Mouse (Mus musculus) layer of hippocampus, postnatal 14 days (tissue): ENCODE measurements around the gene Tbx6. TPM values are rescaled to one million over a fixed set of nuclear protein-coding genes. Genes with fewer than 3 reads are reported as not detected.
A peak's percentile ranks its signal among the peaks of the same experiment; 100 is the strongest.

Source experiments
- DNase-seq, 2 experiments: peaks; one replicate each; pipeline ENCODE4 v3.0.0; 2021 to 2022; ENCODE audit warnings: low spot score in 2 of 2, mixed read lengths in 1 of 2
- total RNA-seq, 2 experiments: library from RNA; stranded (reverse); gene quantifications; 2 replicates each; pipeline ENCODE4 v1.2.3; 2021

Gene Tbx6
- total RNA-seq, 2 experiments from 2014 or later, result 0.53 to 0.57 TPM

- no peak for DNase-seq
Observed at GRCm38 (mm10) chr7:126809723-126810369, 28.6 kb downstream of the Tbx6 start.

- no peak for DNase-seq
Observed at GRCm38 (mm10) chr7:126815726-126816222, 34.5 kb downstream of the Tbx6 start.

- no peak for DNase-seq
Observed at GRCm38 (mm10) chr7:126816494-126816893, 35.2 kb downstream of the Tbx6 start.

DNA sequence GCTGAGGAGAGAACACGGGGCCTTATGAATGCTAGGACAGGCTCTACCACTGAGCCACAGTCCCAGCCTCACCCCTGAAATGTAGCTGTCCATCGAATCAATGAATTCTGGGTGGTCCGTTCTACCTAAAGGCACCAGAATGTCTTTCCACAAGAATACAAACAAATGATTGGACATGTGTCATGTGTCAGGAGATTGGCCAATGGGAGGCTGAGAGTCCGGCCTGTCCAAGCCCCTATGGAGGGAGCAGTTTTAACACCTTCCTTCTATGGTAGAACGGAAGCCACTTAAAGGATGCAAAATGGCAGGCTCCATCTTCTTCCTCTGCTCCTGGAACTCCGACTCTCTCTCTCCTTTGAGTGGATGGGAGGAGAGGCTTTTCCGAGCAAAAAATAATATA is 36.3 kb downstream of the Tbx6 start:
- DNase-seq, result no peak

- no peak for DNase-seq
Observed at GRCm38 (mm10) chr7:126818818-126819217, 37.5 kb downstream of the Tbx6 start.

GRCm38 (mm10) chr7:126821835-126822511 is 40.7 kb downstream of the Tbx6 start:
- DNase-seq, result peak; percentile 80

- no peak for DNase-seq
Observed at GRCm38 (mm10) chr7:126822741-126823140, 41.5 kb downstream of the Tbx6 start.

DNA sequence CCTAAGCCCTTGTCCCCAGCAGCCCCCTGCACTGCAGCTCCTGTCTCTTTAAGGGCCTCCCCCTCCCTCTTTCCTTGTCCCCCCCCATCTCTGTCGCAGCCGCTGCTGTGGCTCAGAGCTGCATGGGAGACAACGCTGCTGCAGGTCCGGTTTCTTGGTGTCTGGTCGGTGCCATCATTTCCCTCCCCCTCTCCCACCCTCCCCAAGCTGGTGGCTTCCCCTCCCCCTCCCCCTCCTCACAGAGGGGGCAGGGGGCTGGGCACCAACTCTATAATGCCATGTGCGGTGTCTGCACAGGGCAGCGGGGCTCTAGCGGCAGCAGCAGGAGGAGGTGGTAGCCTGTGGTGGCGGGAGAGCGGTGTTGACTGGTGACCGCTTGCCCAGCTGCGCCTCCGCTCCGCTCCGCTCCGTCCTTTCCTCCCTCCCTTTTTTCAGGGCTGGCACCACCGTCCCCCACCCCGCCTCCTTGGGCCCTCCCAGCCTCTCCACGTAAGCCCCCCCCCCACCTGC is 42.0 kb downstream of the Tbx6 start:
- no peak for DNase-seq

GRCm38 (mm10) chr7:126823940-126824339 is 42.7 kb downstream of the Tbx6 start:
- no peak for DNase-seq

DNA sequence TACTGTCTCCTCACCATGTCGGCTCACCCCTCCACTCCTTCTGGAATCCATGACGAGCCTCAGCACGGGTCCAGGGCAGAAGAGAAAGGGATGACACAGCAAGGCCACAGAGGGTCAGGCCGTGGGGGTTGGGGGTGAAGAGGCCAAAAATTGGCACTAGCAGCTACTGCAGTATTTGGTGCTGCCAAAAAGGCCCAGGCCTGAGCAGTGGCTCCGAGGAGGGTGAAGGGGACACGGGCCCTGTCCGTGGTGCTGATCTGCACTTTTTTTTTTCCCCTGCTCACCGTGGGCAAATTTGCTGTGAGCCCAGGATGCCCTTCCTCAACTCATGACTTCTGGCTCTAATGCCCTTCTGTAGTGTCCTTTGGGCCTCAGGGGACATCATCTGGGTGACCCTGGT is 44.1 kb downstream of the Tbx6 start:
- DNase-seq, result no peak

DNA sequence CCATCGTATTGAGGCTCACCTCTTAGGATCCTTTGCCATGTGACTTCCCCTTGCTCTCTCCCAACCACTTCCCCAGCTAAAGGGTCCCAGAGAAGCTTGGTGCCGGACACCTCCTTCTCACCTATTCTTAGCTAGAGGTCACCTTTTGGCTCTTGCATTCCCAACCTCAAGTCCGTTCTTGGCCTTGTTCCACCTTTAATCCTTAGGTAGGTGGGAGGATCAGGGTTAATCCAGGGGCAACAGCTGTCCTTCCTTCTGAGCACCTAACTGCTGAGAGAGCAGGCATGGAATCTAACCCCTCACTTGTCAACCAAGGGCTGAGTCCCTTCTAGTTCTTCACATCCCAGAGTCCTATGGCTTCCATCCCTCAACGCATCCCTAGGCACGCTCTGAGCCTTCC is 44.7 kb downstream of the Tbx6 start:
- no peak for DNase-seq

DNA sequence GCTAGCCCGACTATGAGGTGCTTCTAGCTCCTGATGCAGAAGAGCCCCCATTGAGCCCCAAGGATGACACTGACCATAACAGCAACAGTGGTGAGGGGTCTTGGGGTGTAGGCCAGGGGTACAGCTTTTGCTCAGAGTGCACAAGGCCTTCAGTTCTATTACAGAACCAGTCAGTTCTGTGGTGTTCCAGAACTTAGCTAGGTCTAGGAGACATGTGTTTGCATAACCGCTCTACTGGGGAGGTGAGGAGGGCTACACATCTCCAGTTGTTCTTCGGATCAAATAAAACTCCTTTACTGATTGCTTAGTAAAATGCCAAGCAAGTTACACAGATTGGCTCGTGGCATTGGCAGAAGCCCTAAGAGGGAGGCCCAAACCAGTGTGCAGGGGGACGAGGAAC is 50.3 kb downstream of the Tbx6 start, which contains the start of gene 4930451I11Rik:
Gene 4930451I11Rik (minus strand): TSS at position 101 of the 400 bp plus-strand sequence.
- no peak for DNase-seq

- peak; percentile 80 to 82 for DNase-seq
Observed at GRCm38 (mm10) chr7:126832036-126832598, 50.8 kb downstream of the Tbx6 start.

GRCm38 (mm10) chr7:126833294-126833693 is 52.0 kb downstream of the Tbx6 start:
- DNase-seq, result no peak

Other genes with a start within 250 kb of the Tbx6 start
- 100 to 1,000 TPM; 182 to 189 TPM for gene Eif3c, start 215.1 kb upstream of the Tbx6 start, total RNA-seq
- 1 to 10 TPM in 1 of 2 experiments, under 1 TPM in 1; 0.39 to 1.1 TPM for gene Apobr, start 196.5 kb upstream of the Tbx6 start, total RNA-seq
- 10 to 100 TPM; 24.3 to 28.3 TPM for gene Cln3, start 195.7 kb upstream of the Tbx6 start, total RNA-seq
- gene Il27, start 186.5 kb upstream of the Tbx6 start, total RNA-seq, result not detected
- gene Nupr1, start 150.6 kb upstream of the Tbx6 start, total RNA-seq, result 1 to 10 TPM; 4.2 to 4.4 TPM
- gene Sgf29, start 132.2 kb upstream of the Tbx6 start, total RNA-seq, result 10 to 100 TPM; 31.2 to 32.9 TPM
- 10 to 100 TPM; 10.7 to 16.5 TPM for gene Sult1a1, start 105.1 kb upstream of the Tbx6 start, total RNA-seq
- gene Bola2, start 86.1 kb upstream of the Tbx6 start, total RNA-seq, result 100 to 1,000 TPM; 119 to 129 TPM
- 10 to 100 TPM; 16.2 to 19.8 TPM for gene Slx1b, start 85.7 kb upstream of the Tbx6 start, total RNA-seq
- gene Coro1a, start 73.7 kb upstream of the Tbx6 start, total RNA-seq, result 100 to 1,000 TPM; 131 to 141 TPM
- 100 to 1,000 TPM; 137 to 142 TPM for gene Mapk3, start 21.9 kb upstream of the Tbx6 start, total RNA-seq
- gene Gdpd3, start 15.1 kb upstream of the Tbx6 start, total RNA-seq, result 1 to 10 TPM; 2.2 to 2.5 TPM
- gene Ypel3, start 4.5 kb upstream of the Tbx6 start, total RNA-seq, result 100 to 1,000 TPM; 195 to 196 TPM
- gene Ppp4c, start 11.0 kb downstream of the Tbx6 start, total RNA-seq, result 10 to 100 TPM; 49.0 to 51.8 TPM
- 100 to 1,000 TPM; 109 to 112 TPM for gene Fam57b, start 16.2 kb downstream of the Tbx6 start, total RNA-seq
- gene 4930451I11Rik, start 50.2 kb downstream of the Tbx6 start, total RNA-seq, result not detected
- gene Doc2a, start 65.9 kb downstream of the Tbx6 start, total RNA-seq, result 10 to 100 TPM; 22.8 to 25.8 TPM
- 10 to 100 TPM; 27.6 to 34.7 TPM for gene Hirip3, start 80.5 kb downstream of the Tbx6 start, total RNA-seq
- gene Ino80e, start 80.9 kb downstream of the Tbx6 start, total RNA-seq, result 10 to 100 TPM; 46.1 to 50.1 TPM
- 100 to 1,000 TPM; 141 to 147 TPM for gene Taok2, start 103.2 kb downstream of the Tbx6 start, total RNA-seq
- gene Tmem219, start 141.4 kb downstream of the Tbx6 start, total RNA-seq, result 10 to 100 TPM; 25.2 to 27.5 TPM
- 100 to 1,000 TPM; 140 to 145 TPM for gene Kctd13, start 147.4 kb downstream of the Tbx6 start, total RNA-seq
- gene Asphd1, start 168.1 kb downstream of the Tbx6 start, total RNA-seq, result 10 to 100 TPM; 35.2 to 38.6 TPM
- 100 to 1,000 TPM; 316 to 335 TPM for gene Sez6l2, start 169.1 kb downstream of the Tbx6 start, total RNA-seq
- gene Cdipt, start 194.4 kb downstream of the Tbx6 start, total RNA-seq, result 100 to 1,000 TPM; 159 to 165 TPM
- gene Cdiptos, start 194.6 kb downstream of the Tbx6 start, total RNA-seq, result under 1 TPM; 0.30 to 0.79 TPM
- 1 to 10 TPM; 5.8 to 6.3 TPM for gene Mvp, start 233.1 kb downstream of the Tbx6 start, total RNA-seq
- gene Pagr1b, start 235.0 kb downstream of the Tbx6 start, total RNA-seq, result 1 to 10 TPM in 1 of 2 experiments, not detected in 1; 2.0 TPM
- 10 to 100 TPM; 21.2 to 27.3 TPM for gene Pagr1a, start 235.9 kb downstream of the Tbx6 start, total RNA-seq
- 10 to 100 TPM; 34.0 to 35.5 TPM for gene Gm42742, start 239.6 kb downstream of the Tbx6 start, total RNA-seq
- 100 to 1,000 TPM; 184 to 201 TPM for gene Prrt2, start 239.7 kb downstream of the Tbx6 start, total RNA-seq
- 100 to 1,000 TPM; 270 to 285 TPM for gene Maz, start 245.6 kb downstream of the Tbx6 start, total RNA-seq